Comparison of ENCODE assay signal across 31 mouse cellular contexts in the genomic region with DNA sequence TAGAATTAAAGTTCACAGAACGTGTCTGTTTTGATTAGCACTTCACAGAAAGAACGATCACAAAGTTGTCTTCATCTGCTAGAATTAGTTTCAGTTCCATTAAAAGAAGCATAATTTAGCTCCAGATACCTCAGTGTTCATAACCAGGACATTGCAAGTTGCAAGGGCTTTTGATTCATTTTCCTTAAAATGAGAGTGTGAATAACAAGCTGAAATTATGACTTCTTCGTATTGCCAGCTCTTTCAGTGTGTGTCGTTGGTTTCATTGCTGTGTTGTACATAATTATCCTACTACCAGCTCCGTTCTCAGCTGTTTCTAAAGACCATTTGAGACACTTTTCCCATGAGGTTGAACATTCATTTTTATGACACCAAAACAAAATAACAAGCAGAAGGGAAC.
"Had no signal": no experiment of that assay in that cellular context is flagged by ENCODE, and none has a peak within 500 bp of the region (broad histone marks: within the 10 kb centered on the region; RNA-seq: fewer than 3 reads in every experiment).

No protein-coding gene starts in this region.

- H3K36me3 ChIP-seq: limb, embryonic 10.5 days; limb, embryonic 12.5 days; limb, embryonic 13.5 days; limb, embryonic 15.5 days; liver, embryonic 12.5 days; liver, embryonic 13.5 days; liver, embryonic 15.5 days; lung, embryonic 15.5 days; midbrain, embryonic 10.5 days; midbrain, embryonic 12.5 days; midbrain, embryonic 13.5 days; midbrain, embryonic 15.5 days; neural tube, embryonic 12.5 days had no signal

- H3K27ac ChIP-seq: limb, embryonic 10.5 days; limb, embryonic 12.5 days; limb, embryonic 13.5 days; limb, embryonic 15.5 days; liver, embryonic 12.5 days; liver, embryonic 13.5 days; liver, embryonic 14.5 days; liver, embryonic 15.5 days; lung, embryonic 15.5 days; macrophage; midbrain, embryonic 10.5 days; midbrain, embryonic 12.5 days; midbrain, embryonic 13.5 days; midbrain, embryonic 15.5 days; neural tube, embryonic 12.5 days had no signal

- H3K4me1 ChIP-seq: limb, embryonic 10.5 days; limb, embryonic 12.5 days; limb, embryonic 13.5 days; limb, embryonic 15.5 days; liver, embryonic 12.5 days; liver, embryonic 13.5 days; liver, embryonic 15.5 days; lung, embryonic 15.5 days; megakaryocyte, embryonic 14.5 days; midbrain, embryonic 13.5 days; midbrain, embryonic 15.5 days; neural tube, embryonic 12.5 days had no signal

- H3K9me3 ChIP-seq: limb, embryonic 10.5 days; limb, embryonic 12.5 days; limb, embryonic 13.5 days; limb, embryonic 15.5 days; liver, embryonic 12.5 days; liver, embryonic 13.5 days; liver, embryonic 15.5 days; lung, embryonic 15.5 days; megakaryocyte, embryonic 14.5 days; midbrain, embryonic 10.5 days; midbrain, embryonic 12.5 days; midbrain, embryonic 13.5 days; midbrain, embryonic 15.5 days; neural tube, embryonic 12.5 days had no signal

- H3K9ac ChIP-seq: limb, embryonic 12.5 days; limb, embryonic 13.5 days; limb, embryonic 15.5 days; liver, embryonic 12.5 days; liver, embryonic 13.5 days; liver, embryonic 14.5 days; liver, embryonic 15.5 days; liver, postnatal 0 days; lung, embryonic 14.5 days; lung, embryonic 15.5 days; midbrain, embryonic 12.5 days; midbrain, embryonic 13.5 days; midbrain, embryonic 15.5 days; neural tube, embryonic 12.5 days had no signal

- H3K27me3 ChIP-seq: limb, embryonic 12.5 days; limb, embryonic 13.5 days; limb, embryonic 15.5 days; liver, embryonic 12.5 days; liver, embryonic 13.5 days; liver, embryonic 15.5 days; lung, embryonic 15.5 days; megakaryocyte, embryonic 14.5 days; midbrain, embryonic 12.5 days; midbrain, embryonic 13.5 days; midbrain, embryonic 15.5 days; neural tube, embryonic 12.5 days had no signal

- H3K4me2 ChIP-seq: limb, embryonic 12.5 days; limb, embryonic 13.5 days; limb, embryonic 15.5 days; liver, embryonic 11.5 days; liver, embryonic 12.5 days; liver, embryonic 13.5 days; liver, embryonic 15.5 days; lung, embryonic 14.5 days; lung, embryonic 15.5 days; midbrain, embryonic 11.5 days; midbrain, embryonic 12.5 days; midbrain, embryonic 13.5 days; midbrain, embryonic 15.5 days; neural tube, embryonic 12.5 days had no signal

- ATAC-seq: liver, embryonic 12.5 days; liver, postnatal 0 days; midbrain, embryonic 13.5 days; midbrain, embryonic 15.5 days; midbrain, embryonic 16.5 days had no signal

- DNase-seq: left cerebral cortex, postnatal 4 days; liver; liver, embryonic 13.5 days; liver, postnatal 0 days; lung, adult 18-20 months; lung, adult 2 months; lung, postnatal 10 days; lung, postnatal 14 days; lung, postnatal 36 days; lung, postnatal 4 days; midbrain, embryonic 14.5 days had no signal

- H3K4me3 ChIP-seq: limb, embryonic 10.5 days; limb, embryonic 12.5 days; limb, embryonic 13.5 days; limb, embryonic 15.5 days; liver, embryonic 12.5 days; liver, embryonic 13.5 days; liver, embryonic 15.5 days; lung, embryonic 15.5 days; megakaryocyte, embryonic 14.5 days; midbrain, embryonic 10.5 days; midbrain, embryonic 12.5 days; midbrain, embryonic 13.5 days; midbrain, embryonic 15.5 days; myocyte; neural tube, embryonic 12.5 days had no signal
